Mouse (Mus musculus) T-helper 2 cell (primary cell): ENCODE data around the gene Gorasp1.

ENCODE experiments used
- in situ Hi-C: fragments of 300-600 bp; cut with MboI, MseI; formaldehyde crosslinking; loops from one replicate; pipeline ENCODE4 v1.15.1; 2025; ENCODE audit warnings: high pct_unique_total_duplicates

The Gorasp1 gene

GRCm38 (mm10) chr9:119937005-119937773 lies at the start of gene Gorasp1, which contains the start of gene Ttc21a:
Gene Gorasp1 (minus strand): TSS chr9:119937565.
Gene Ttc21a (plus strand): TSS chr9:119937606.
- in situ Hi-C loops = no loop called here

DNA sequence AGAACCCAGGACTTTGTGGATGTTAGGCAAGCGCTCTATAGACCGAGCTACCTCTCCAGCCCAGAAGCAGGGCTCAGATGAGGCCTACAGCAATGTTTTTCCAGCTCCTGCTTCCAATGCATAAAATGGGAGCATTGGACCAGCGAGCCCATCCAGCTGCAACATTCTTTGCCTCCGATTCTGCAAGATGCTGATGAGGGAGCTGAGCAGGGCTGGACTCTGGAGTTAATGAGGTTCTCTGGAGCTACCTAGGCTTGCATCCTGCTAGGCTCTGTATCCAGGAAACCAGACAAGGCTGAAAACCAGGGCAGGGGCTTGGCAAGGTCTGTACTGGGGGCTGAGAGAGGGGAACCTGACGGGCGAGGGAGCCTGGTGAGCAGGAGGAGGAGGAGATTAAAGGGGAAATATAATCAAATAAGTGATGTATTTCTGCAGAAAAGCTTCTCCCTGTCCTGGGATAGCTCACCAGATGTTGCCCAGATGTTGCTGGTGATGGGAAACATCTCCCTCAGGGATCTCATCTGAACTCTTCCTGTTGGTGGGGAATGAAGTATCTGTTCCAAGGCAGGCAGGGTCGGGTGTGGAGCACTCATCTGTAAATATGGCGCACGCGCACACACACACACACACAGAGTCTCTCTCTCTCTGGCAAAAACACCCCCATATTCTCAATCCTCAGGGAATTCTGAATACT lies 48.7 kb upstream of the Gorasp1 start:
- in situ Hi-C loops = no loop called here

DNA sequence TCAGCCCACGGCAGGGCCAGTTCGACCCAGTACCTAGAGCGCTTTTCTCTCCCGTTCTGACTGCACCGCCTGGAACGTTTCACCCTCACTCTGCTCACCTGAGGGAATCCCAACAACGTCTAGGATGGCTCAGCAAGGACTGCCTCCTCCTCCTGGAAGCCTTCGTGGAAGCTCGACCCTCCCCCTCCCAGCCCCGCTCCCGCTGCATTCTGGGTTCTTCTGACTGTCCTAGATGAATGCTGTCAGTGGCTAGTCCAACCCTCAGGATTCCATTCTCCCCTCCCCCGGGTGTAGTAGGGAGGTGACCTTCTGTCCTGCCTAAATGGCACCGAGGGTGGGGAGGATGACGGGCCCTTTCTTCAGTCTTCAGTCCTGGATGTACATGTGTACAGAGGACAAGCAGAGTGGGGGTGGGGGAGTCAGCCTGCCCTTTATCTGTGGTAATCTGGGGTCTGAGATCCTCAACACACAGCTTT lies 47.2 kb upstream of the Gorasp1 start, which contains the start of gene Csrnp1:
TSS of gene Csrnp1 (minus strand) at position 123 of the 476 bp plus-strand sequence.
- in situ Hi-C loops = no loop called here

- in situ Hi-C loops = no loop called here
These were observed 46.5 kb upstream of the Gorasp1 start for GRCm38 (mm10) chr9:119983585-119984535.

- in situ Hi-C loops = no loop called here
These were observed 45.7 kb upstream of the Gorasp1 start for GRCm38 (mm10) chr9:119982956-119983551.

GRCm38 (mm10) chr9:119982241-119982811 lies 45.0 kb upstream of the Gorasp1 start:
- in situ Hi-C loops = no loop called here

DNA sequence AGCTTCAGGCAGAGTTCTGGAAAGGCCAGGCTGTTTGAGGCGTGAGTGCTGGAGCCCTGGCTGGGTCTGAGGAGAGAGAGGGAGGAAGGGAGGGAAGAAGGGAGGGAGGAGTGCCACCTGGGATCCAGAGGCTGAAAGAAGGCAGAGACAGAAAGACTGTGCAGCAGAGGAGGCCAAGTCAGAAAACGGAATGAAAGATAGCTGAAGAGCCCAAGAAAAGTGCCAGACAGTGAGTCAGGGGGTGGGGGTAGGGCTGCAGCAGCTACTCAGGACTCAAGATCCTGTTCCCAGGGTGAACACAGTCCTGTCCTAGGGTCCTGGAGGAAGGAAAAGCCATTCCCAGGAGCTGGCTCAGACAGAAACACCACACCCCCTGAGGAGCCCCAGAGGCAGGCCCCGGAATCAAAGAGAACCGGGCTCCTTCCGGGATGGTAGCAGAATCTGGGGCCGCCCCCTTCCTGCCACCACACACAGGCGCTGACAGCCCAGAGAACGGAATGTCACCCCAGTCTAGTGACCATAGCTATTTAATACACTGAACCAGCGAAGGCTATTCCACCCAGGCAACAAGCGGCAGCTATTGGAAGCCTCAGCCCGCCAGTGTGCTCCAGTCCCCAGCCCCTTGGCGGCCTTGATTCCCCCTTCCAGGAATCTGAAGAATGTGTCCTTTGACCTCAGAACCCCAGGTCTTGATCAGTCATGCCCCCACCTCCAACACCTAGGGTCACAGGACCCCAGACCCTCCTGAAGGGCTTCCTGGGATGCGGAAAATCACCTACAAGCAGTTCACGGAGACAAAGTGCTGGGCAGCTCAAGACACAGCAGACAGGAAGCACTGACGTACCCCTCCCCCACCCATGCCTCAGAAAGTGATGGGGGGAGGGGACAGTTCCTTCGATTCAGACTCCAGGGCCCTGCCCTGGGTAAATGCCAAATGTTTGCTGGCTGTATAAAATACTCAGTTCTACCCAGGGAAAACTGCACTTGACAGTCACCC lies 44.1 kb upstream of the Gorasp1 start:
- in situ Hi-C loops = no loop called here

- in situ Hi-C loops = no loop called here
These were observed 43.4 kb upstream of the Gorasp1 start for GRCm38 (mm10) chr9:119980770-119981182.

- in situ Hi-C loops = no loop called here
These were observed 42.4 kb upstream of the Gorasp1 start for GRCm38 (mm10) chr9:119979749-119980148.

GRCm38 (mm10) chr9:119978811-119979441 lies 41.6 kb upstream of the Gorasp1 start:
- in situ Hi-C loops = no loop called here

DNA sequence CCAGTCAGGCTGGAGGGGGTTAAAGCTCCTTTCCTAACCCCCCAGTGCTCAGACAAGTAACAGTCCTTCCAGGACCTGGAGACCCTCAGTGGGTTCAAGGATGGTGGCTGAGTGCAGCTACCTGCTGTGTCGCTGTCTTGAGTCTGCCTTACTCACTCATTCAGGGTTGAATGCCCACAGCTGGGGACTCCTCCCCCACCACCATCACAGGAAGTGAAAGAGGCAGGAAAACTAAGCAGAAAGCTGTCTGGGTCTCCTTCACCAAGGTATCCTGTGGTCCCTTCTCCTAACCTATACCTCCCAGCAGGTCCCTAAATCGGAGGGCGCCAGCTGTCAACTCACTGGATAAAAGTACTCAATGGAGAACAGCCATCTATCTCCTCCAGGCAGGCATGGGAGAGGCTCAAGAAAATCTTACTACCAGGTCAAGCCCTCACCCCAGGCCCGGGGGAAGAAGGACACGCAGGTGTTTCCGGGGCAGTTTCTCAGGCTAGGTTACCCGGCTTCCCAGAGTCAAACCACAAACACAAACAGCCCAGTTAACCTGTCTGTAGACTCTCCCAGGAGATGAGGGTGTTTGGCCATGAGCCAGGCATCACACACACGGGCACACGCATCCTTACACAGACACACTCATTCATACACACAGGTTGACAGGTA lies 40.9 kb upstream of the Gorasp1 start:
- in situ Hi-C loops = no loop called here

DNA sequence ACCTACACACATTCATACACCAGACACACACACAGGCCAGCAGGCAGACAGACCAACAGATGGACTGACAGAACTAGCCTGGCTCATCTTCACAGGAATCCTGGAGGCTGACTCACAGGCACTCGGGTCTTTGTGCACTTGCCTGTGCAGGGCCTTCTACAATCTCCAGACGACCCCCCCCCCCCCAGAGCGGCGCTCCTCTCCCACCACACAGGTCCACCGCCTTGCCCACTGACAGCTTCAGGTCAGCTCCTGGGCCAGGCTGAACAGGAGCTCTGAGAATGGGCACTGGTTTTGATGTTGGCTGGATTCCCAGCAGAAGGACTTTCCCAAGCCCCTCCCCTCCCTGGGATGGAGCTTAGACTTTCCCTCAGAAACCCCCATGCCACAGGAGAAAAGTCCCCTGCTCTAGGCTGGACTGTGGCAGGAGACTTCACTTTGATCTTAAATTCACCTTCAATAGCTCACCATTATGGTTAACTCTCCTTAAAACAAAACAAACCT lies 40.2 kb upstream of the Gorasp1 start:
- in situ Hi-C loops = no loop called here

- in situ Hi-C loops = no loop called here
These were observed 39.6 kb upstream of the Gorasp1 start for GRCm38 (mm10) chr9:119976704-119977556.

- in situ Hi-C loops = no loop called here
These were observed 37.9 kb upstream of the Gorasp1 start for GRCm38 (mm10) chr9:119975286-119975685.

DNA sequence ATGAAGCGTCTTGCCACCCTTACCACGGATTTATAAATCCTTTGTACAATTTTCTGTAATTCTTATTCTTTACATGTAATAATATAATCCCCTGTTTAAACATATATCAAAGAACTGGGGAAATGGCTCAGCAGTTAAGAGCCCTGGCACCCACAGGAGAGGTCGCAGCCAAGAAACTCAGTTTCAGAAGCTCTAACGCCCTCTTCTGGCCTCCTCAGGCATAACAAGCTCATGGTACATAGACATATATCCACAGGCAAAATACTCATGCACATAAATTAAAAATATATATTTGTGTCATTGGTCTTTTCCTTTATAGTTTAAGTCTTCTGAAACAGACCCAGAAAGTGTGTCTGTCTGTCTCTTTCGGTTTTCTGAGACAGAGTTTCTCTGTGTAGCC lies 37.2 kb upstream of the Gorasp1 start:
- in situ Hi-C loops = no loop called here

GRCm38 (mm10) chr9:119973869-119974520 lies 36.6 kb upstream of the Gorasp1 start:
- in situ Hi-C loops = no loop called here

- in situ Hi-C loops = no loop called here
These were observed 35.9 kb upstream of the Gorasp1 start for GRCm38 (mm10) chr9:119973281-119973680.
